Mouse (Mus musculus) spleen, postnatal 4 days (tissue): ENCODE measurements at regions not wholly inside any gene's neighbourhood (a gene's known extent, or its start where the extent isn't known, plus 50 kb on each side); places are given as distances from the start of the nearest gene placed in this dataset.

Experiments
- DNase-seq, 2 experiments: peaks; one replicate each; pipeline ENCODE4 v3.0.0; 2022; ENCODE audit warnings: low spot score in 2 of 2

DNA sequence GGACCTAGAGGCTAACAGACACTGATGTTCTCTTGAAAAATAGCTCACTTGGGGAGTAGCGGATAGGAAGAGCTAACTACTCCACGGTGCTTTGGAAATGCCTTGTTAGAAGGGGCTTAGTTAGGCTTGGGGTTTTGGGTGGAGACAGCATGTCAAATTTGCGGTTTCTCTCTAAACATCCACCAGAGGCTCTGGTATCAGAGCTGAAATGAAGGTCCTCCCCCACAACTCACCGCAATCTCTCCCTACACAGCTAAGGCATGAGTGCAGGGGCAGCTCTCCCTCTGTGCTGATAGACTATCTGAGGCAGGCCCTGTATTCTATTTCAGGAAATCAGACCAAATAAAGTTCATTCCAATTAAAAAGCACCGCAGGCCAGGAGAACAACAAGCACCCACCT, 259.1 kb upstream of the Prok2 start:
- DNase-seq, result no peak

DNA sequence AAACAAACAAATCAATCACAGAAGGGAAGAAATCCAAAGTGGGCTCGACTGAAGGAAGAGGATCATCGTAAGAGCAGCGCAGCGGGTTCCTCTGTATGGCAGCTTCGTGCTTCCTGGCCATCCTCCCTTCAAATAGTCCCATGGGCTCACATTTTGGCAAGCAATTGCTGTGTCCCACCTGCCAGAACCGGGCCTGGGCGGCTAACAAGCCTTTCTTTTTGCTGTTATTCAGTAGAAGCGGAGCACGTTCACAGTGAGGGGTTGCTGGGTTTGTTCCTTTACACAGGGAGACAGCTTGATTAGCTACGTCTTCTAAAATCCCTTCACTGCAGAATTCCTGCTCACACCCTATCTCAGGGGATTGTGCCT, 258.6 kb upstream of the Prok2 start:
- no peak for DNase-seq

DNA sequence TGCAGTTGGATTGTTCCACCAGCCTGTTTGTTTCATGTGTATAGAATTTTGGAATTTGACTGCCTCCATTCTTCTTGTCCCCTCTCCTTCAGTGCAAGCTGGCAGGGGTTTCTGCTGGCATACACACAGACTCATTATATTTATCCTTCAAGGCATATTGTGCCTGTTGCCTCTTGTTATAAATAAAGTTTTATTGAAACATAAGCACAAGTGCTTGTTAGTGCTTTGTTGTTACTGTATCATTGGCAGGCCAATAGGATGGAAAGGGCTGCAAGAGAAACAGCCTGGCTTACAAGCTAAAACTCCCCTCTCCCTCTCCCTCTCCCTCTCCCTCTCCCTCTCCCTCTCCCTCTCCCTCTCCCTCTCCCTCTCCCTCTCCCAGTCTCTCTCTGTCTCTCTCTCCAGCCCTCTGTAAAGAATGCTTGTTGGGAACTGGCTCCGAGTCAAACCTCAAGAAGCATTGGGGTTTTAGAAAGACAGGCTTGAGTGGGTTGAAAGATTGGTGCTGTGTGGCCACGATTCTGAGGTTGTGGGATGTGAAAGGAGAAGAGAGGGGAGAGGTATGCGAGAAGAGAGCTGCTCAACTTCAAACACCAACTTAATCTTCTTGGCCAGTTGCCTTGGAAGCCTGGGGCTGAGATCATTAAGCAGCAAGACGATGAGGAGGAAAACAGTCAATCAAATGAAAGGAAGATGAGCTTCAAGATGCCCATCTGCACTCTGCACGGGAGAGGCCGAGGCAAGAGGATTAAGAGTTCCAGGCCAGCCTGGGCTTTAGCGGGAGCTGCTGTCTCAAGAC, 258.1 kb upstream of the Prok2 start:
- DNase-seq, result no peak

DNA sequence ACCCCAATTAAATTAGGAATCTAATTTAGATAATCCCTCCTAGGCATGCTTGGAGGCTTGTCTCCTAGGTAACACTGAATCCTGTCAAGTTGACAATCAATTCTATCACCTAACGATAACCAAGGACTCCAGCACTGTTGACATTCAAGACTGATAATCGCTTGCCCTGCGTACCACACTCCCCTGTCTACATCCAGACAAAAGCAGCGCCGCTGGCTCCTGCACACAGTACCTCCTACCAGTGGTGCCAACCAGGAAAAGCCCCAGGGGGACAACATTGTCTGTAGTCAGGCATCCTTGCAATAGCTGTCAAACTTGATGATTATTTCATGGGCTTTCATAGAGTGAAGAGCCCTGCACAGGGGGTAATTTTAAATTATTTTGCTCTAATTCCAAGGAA, 253.4 kb upstream of the Prok2 start:
- no peak for DNase-seq

DNA sequence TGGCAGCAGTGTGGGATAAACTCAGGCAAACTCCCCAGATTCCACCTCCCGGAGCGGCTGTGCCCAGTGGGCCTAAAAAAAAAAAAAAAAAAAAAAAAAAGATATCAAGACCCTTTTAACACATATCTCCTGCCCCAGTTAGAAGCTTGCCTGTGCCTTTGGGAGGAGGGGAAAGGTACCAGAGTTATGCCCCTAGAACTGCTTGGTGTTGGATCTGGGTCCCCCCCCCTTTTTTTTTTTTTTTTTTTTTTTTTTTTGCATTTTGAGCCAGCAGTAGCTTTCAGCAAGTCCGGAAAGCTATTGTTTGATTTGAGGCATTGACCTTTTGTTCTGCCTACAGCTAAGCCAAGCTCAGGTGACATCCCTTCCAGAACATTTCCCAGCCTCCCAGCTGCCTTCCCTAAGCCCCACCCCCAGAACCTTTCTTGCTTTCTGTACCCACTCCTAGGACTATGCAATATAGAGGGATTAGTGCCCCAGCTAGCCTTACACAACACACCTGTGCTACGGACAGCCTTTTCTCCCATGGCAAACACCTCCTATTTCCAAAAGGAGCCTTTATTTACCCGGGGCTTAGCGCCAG, 252.1 kb upstream of the Prok2 start:
- DNase-seq, result no peak

DNA sequence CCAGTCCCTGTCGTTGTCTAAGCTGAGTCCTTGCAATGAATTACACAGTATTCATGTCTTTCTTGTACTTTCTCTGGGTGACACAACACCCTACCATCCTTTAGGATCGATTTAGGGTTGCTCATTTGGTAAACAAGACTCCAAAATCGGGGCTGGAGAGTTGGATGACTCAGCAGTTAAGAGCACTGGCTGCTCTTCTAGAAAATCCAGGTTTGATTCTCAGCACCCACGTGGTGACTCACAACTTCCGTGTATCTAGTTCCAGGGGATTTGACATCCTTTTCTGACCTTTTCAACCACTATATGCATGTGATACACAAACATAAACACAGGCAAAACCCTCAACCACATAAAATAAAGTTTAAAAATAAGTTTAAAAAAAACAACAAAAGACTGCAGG, 250.0 kb upstream of the Prok2 start:
- no peak for DNase-seq

DNA sequence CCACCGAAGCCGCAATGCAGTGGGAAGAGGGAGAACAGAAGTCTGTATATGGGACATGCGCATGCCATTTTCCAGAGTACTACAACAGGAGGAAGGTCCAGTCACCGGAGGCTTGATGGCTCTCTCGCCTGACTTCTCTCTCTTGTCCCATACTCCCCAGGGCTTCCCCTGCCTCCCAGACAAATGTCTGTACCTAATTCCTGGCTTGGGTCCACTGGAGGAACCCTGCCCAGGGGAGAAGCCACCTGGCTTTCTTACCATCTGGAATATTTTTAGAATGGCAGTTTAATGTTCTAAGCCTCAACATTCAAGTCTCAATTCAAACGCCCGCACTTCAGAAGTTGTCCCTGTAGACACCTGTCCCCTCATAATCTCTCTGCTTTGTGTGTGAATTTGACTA, 249.3 kb upstream of the Prok2 start:
- no peak for DNase-seq

DNA sequence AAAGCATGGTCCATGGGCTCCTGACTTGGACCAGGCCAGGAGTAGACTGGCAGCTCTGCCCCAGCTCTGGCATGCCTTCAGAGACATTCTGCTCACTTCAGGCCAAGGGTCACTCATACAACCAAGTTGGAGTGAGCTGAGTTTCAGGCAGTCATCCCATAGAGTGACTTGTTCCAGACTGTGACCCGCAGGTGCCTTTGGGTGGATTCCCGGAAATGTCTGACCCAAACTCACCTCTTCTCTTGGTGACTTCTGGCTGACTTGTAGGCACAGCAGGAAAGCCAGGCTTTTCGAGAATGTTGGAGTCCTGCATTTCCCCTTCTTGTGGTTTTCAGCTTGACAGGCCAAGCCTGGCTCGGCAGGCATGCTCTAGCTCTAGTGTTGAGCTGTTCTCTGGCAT, 248.3 kb upstream of the Prok2 start:
- DNase-seq, result no peak

DNA sequence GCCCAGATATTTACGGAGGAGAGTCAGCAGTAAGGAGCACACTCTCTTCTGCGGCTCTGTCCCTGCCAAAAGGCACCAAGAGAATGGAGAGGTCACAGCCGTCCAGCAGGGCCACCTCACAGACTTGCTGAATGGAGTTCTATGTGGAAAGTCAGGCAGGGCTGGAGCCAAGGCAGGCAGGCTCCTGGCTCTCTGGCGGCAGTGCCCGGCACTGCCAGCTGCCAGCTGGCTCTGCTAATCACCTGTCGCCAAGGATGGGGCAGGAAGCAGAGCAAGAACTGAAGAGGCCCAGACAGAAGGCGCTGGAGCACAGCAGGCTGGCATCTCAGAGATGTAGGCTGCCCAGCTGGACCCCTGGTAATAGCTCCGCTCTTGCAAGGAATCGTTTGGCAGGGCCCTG, 245.2 kb upstream of the Prok2 start:
- DNase-seq, result no peak

DNA sequence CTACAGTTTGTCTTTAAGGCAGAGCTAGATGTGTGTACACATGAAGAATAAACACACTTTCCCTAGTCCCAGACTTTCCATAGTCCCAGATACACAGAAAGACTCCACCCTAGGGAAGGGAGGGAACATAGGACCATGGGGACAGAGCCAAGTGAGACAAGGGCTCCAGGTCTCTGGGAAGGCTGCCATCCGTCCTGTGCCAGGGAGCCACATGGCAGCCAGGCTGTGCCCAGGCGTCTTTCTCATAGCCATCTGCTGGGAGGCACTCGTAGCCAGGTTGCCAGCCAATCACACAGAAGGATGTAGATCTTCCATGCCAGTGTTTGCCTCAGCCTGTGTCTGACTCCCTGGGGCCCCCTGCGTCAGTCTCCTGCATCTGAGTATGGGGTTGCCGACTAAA, 242.7 kb upstream of the Prok2 start:
- DNase-seq, result no peak

DNA sequence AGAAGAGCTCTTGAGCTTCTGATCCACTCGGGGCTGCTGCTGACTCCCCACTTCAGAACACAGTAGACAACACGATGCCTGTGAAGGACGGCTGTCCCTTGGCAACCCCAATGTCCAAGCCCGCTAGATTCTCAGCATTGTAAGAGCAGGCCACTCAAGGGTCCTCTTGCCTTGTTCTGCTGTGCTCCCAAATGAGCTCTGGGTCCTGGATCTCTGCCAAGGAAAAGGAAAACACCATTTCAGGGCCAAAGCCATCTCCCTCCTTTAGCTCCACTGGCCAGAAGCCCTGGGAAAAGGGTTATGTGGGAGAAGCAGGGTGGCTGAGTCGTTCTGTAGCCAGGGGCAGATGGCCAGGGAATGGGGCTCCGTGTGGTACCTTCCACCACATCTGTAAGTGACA, 241.3 kb upstream of the Prok2 start:
- no peak for DNase-seq

DNA sequence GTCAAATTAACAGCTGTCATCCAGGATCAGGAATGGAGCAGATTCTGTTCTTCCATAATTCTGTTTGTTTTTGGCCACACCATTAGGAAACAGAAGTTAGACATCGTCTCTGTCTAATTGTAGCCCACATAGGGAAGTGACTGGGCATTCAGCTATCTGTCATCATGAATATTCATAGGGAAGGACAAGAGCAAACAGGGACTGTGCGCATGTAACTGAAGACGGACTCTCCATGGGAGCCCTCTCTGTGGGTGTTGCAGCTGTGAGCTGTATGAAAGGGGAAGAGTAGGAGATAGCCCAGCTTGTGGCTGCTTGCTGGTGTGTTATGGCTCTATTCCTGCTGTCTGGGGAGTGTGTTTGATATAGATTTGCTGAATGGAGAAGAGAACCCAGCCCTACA, 238.3 kb upstream of the Prok2 start:
- no peak for DNase-seq

DNA sequence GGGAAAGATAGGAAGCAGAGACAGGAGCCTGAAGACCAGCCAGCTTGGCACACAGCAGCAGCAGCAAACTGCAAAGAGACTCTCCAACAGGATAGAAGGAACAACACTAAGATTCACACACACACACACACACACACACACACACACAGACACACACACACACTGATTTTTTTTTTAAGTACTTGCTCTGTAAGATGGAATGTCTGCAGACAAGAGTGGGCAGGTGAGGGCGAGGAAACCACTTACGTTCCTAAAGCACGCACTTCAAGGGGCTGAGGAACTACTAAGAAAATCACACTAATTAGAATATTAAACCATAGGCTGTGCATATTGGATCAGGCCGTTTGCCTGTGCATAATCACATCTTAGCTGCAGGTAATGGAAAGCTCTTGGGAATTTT, 237.8 kb upstream of the Prok2 start:
- no peak for DNase-seq

DNA sequence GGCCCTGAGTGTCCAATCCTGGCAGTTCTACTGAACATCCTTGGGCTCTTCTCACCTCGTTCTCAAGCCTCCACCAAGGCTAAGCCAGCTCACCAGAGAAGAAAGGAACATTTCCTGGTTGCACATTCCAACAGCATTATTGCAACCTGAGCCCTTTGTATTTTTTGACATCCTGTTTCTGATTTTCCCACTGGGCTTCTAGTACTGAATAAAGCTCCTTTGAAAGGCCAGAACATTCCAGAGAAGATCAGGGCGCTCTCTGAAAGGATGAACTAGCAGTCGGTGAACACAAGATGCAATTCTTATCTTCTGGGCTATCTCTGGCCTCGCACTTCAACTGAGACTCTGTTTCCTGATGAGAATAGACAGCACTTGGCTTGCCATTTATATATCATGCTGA, 233.2 kb upstream of the Prok2 start:
- no peak for DNase-seq

DNA sequence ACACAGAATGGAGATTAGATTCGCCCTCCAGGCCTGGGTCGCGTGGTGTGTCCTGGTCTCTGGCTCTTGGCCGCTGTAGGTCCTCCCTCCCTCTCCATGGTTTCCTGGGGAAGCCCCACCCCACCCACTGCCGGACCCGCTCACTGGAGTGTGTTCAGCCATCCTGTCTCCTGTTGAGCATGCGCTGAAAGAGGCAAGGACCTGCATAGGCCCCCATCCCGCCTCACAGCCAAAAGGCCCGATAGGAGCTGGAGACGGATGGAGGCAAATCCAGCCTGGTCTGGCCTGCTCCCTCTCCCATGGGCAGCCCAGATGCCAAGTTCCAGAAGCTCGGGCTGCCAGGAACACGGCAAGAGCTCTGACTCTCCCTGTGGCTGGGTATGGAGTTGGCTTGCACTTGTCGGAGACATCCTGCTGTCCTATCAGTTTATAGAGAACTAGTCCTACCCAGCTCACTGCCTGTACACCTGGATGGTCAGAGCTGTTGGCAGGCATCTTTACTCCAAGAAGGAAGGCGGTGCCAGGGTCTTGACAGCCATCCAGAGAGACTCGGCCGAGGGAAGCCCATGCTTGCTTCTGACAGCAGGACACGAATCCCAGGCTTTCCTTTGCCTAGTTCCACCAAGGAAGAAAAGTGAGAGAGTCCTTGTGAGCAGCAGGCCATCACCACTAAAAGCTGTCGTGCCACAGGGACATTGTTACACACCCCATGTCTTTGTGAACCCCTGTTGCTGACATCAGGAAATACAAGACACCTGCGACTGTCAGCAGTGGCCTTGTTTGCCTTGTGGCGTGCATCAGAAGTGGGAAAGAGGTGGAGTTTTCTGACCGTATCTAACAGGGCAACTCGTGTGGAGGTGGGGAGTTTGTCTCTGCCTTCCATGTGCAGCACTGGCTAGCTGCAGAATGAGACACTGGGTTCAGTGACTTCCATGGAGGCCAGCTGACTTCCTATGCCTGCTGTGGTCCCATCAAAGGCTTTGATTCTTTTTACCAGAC, 228.9 kb upstream of the Prok2 start:
- no peak for DNase-seq

DNA sequence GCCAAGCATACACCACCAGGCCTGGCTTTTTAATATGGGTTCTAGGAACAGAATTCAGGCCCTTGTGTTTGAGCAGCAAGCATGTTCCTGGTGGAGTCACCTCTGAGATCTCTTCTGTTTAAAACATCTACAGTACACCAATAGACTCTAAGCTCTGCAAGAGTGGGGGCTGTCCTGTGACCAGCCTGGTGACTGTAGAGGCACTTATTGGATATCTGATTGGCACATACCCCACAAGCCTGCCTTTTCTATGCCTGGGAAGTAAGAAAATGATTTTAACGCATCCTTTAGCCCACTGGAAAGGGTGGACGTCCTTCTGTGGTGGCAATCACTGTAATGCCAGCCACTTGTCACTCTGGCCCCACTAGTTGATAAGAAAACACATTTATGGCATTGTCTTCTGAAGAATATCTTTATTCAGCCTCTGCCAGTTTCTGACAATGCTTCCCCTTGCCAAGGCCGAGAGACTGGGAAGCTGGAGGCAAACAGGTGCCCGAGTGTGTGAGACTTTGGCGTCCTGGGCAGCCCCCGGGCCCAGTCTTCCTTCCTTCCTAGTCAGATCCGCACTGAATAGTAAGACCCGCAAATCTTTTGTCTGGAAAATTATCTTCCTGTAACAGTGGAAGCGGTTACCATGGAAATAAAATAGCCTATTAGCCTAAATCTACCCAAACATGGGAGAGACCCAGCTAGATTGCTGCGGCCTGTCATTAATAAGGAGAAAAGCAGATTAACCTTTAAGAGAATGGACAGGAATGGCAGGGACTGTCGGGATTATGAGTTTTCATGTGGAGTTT, 228.0 kb upstream of the Prok2 start:
- no peak for DNase-seq

DNA sequence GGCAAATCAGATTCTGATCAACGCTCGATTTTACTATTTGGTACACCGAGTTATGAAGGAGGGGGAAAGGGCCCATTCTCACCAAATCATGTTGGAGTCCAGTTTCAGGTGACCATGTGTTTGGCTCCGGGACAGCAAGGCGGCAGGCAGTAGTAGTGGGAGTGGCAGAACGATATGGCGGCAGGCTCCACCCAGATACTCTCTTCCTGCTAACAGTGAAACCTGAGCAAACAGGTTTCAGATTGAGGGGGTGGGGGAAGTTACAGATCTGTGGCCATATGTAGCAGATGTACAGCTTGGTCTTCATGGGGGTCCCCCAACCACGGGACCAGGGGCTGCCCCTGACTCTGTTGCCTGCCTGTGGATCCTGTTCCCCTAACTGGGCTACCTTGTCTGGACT, 224.6 kb upstream of the Prok2 start:
- no peak for DNase-seq

DNA sequence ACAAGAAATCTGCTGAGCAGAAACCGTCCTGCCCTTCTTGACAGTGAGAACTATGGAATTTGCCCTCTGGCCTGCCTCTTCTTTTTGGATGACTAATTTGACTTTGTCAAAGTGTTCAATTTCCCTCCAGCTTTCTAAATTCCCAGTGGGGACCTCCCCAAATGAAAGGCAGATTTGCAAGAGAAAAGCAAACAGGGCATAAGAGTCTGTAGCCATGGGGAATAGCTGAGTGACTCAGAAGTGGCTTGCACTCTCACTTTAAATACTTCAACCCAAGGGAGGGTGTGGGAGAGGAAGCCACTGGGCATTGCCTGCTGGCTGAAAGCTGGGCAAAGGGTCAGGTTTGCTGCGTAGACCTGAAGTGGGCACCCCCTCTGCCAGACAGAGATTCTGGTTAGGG, 220.7 kb upstream of the Prok2 start:
- DNase-seq, result no peak

DNA sequence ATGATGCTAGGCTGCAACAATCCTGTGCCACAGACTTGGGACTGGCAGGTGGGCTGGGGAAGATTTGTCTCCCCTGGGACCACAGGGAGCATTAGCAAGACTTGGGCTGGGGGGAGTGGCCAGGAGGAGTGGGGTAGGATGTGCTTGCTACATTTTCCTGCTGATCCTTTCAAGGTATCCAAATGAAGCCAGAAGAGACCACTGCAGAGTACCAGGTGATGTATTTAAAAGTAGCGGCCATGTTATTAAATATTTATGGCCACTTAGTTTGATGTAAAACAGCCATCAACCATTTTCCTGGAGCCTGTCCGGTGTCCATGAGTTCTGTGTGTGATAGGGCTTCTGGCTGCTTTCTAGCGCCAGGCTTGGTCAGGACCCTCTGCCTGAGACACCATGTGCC, 220.3 kb upstream of the Prok2 start:
- DNase-seq, result no peak

DNA sequence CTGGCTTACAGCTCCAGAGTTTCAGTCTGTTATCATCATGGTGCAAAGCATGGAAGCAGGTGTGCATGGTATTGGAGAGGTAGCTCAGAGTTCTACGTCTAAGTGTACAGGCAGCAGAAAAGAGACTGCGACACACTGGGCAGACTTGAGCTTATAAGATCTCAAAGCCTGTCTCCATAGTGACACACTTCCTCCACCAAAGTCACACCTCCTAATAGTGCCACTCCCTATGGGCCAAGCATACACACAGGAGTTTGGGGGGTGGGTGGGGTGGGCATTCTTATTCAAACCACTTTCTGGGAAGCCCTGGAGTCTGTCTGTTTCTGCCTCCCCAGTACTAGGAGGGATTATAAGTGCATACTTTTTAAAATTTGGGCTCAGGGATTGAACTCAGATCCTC, 219.5 kb upstream of the Prok2 start:
- no peak for DNase-seq

DNA sequence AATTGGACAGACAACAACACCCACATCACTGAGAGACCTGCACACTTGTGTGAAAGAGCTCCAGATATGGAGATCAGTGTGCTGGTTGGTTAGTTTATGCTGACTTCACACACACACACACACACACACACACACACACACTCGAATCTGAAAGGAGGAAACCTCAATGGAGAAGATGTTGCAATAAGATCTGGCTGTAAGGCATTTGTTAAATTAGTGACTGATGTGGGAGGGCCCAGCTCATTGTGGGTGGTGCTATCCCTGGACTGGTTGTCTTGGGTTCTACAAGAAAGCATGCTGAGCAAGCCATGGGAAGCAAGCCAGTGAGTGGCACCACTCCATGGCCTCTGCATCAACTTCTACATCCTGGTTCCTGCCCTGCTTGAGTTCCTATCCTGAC, 216.8 kb upstream of the Prok2 start:
- DNase-seq, result no peak

DNA sequence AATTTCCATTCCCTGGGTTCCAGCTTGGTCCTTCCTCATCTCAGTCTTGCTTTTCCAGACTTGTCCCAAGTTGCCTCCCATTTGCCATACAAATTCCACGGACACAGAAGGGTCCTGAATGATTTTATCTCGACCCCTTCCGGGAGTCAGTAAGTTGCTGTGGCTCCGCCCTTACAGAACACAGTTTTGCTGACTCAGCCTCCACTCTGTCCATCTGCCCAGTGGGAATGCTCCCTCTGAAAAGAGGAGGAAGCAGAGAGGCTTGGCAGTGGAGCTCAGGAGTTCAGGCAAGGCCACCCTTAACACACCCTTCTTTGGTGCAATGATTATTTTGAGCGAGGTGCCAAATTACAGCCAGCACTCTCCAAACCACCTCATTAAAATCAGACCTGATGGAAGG, 213.9 kb upstream of the Prok2 start:
- no peak for DNase-seq
